Mouse (Mus musculus): ENCODE results near the gene Rnf182.

GRCm38 (mm10) chr13:43619550-43620175, 4.2 kb downstream of the Rnf182 start:
- TF ChIP-seq CTCF (IDR thresholded peaks at IDR 0.05; ENCODE audit: borderline replicate concordance, control insufficient read depth, extremely low read depth, insufficient read depth, low read length, poor library complexity) (no peak), POLR2A (IDR thresholded peaks at IDR 0.05; ENCODE audit: control insufficient read depth, extremely low read depth, insufficient read depth, low read length, poor library complexity) (no peak)
